Mouse (Mus musculus): Measurements from ENCODE around the gene Spcs2.
A peak's percentile ranks its signal among the peaks of the same experiment; 100 is the strongest.

GRCm38 (mm10) chr7:99876345-99876744 lies 13.1 kb upstream of the Spcs2 start:
- TF ChIP-seq CTCF (IDR thresholded peaks at IDR 0.05; ENCODE audit: insufficient read depth, low read depth, low read length) (peak; percentile 65), POLR2A (IDR thresholded peaks at IDR 0.05; ENCODE audit: insufficient read depth, low read depth, low read length) (no peak)
